Mouse (Mus musculus) thymus, adult 2 months (tissue): ENCODE measurements at regions not wholly inside any gene's neighbourhood (a gene's known extent, or its start where the extent isn't known, plus 50 kb on each side); places are given as distances from the start of the nearest gene placed in this dataset.

ENCODE experiments used
- CTCF ChIP-seq: fragments of 200-500 bp; IDR thresholded peaks from 2 replicates; pipeline ENCODE4 v1.5.1; 2012; ENCODE audit warnings: mild to moderate bottlenecking, control low read depth, low read length, moderate library complexity, borderline replicate concordance; ENCODE audit not compliant: control insufficient read depth, poor library complexity, insufficient read depth; ENCODE audit errors: extremely low read depth
- POLR2A ChIP-seq: fragments of 200-500 bp; IDR thresholded peaks from 2 replicates; pipeline ENCODE4 v1.6.1; 2012; ENCODE audit warnings: mild to moderate bottlenecking, low read length, control low read depth, moderate library complexity; ENCODE audit not compliant: control insufficient read depth, poor library complexity, insufficient read depth; ENCODE audit errors: extremely low read depth

GRCm38 (mm10) chr12:15931535-15931934 lies 114.8 kb upstream of the Trib2 start:
- no peak for TF ChIP-seq CTCF
- no peak for TF ChIP-seq POLR2A
